Mouse (Mus musculus): ENCODE data around the gene Wscd2. TPM values are rescaled to one million over a fixed set of nuclear protein-coding genes. Genes with fewer than 3 reads are reported as not detected.
A peak's percentile ranks its signal among the peaks of the same experiment; 100 is the strongest.

The Wscd2 gene
- total RNA-seq, 2 experiments from 2014 or later = 56.0 to 67.5 TPM

- peak in 1 of 2 experiments; percentile 79 for DNase-seq (ENCODE audit: low spot score in 2 of 2)
- intact Hi-C loops (cut with DNase I) = no loop called here
These were observed 137.8 kb downstream of the Wscd2 start for GRCm38 (mm10) chr5:113627820-113628437.

- no peak for DNase-seq (ENCODE audit: low spot score in 2 of 2)
- intact Hi-C loops (cut with DNase I) = no loop called here
These were observed 139.1 kb downstream of the Wscd2 start for GRCm38 (mm10) chr5:113629248-113629647.

- DNase-seq (ENCODE audit: low spot score in 2 of 2) = no peak
- intact Hi-C loops (cut with DNase I) = no loop called here
These were observed 140.0 kb downstream of the Wscd2 start for GRCm38 (mm10) chr5:113630116-113630515.

- intact Hi-C loops (cut with DNase I) = no loop called here
- DNase-seq (ENCODE audit: low spot score in 2 of 2) = no peak
These were observed 143.0 kb downstream of the Wscd2 start for GRCm38 (mm10) chr5:113633037-113633714.

GRCm38 (mm10) chr5:113634024-113634651, 144.0 kb downstream of the Wscd2 start:
- DNase-seq (ENCODE audit: low spot score in 2 of 2) = peak; percentile 48 to 65
- intact Hi-C loops (cut with DNase I) = no loop called here

GRCm38 (mm10) chr5:113634887-113635610, 144.9 kb downstream of the Wscd2 start:
- intact Hi-C loops (cut with DNase I) = no loop called here
- no peak for DNase-seq (ENCODE audit: low spot score in 2 of 2)

GRCm38 (mm10) chr5:113635861-113636565, 145.9 kb downstream of the Wscd2 start:
- intact Hi-C loops (cut with DNase I) = no loop called here
- DNase-seq (ENCODE audit: low spot score in 2 of 2) = no peak

GRCm38 (mm10) chr5:113637631-113638030, 147.5 kb downstream of the Wscd2 start:
- peak in 1 of 2 experiments; percentile 33 for DNase-seq (ENCODE audit: low spot score in 2 of 2)
- intact Hi-C loops (cut with DNase I) = no loop called here

- no peak for DNase-seq (ENCODE audit: low spot score in 2 of 2)
- intact Hi-C loops (cut with DNase I) = no loop called here
These were observed 147.9 kb downstream of the Wscd2 start for GRCm38 (mm10) chr5:113638055-113638454.

- intact Hi-C loops (cut with DNase I) = no loop called here
- no peak for DNase-seq (ENCODE audit: low spot score in 2 of 2)
These were observed 149.0 kb downstream of the Wscd2 start for GRCm38 (mm10) chr5:113639126-113639525.

Other genes starting within 250 kb of the Wscd2 start
- 100 to 1,000 TPM; 139 to 157 TPM for gene Sgsm1, start 179.5 kb upstream of the Wscd2 start, total RNA-seq (2021)
- gene Aym1, start 133.0 kb upstream of the Wscd2 start, total RNA-seq (2021) = not detected
- gene Cmklr1, start 160.1 kb downstream of the Wscd2 start, total RNA-seq (2021) = 1 to 10 TPM; 3.8 to 4.5 TPM
- not detected for gene 1700069L16Rik, start 234.4 kb downstream of the Wscd2 start, total RNA-seq (2021)
- gene Ficd, start 245.5 kb downstream of the Wscd2 start, total RNA-seq (2021) = 10 to 100 TPM; 12.2 to 12.5 TPM